Mouse (Mus musculus) intestine, postnatal 0 days (tissue): ENCODE measurements around the gene Rnf144b. TPM values are rescaled to one million over a fixed set of nuclear protein-coding genes. Genes with fewer than 3 reads are reported as not detected.
A peak's percentile ranks its signal among the peaks of the same experiment; 100 is the strongest.

Source experiments
- ATAC-seq: fragments of 200-750 bp; cut with Nextera tagmentation; 2 replicates; pipeline ENCODE4 v1.8.0; 2017; ENCODE audit warnings: mild to moderate bottlenecking, moderate TSS enrichment, moderate library complexity
- H3K27ac ChIP-seq: fragments of 300-500 bp; sonication (generic); 2 replicates; pipeline ENCODE4 v1.5.1; 2014; ENCODE audit warnings: mild to moderate bottlenecking, low read depth, low read length, moderate library complexity
- H3K27me3 ChIP-seq: fragments of 300-500 bp; sonication (generic); replicated peaks from 2 replicates; pipeline ENCODE4 v1.6.1; 2014; ENCODE audit warnings: low read length, mixed read lengths; ENCODE audit not compliant: control insufficient read depth, insufficient read depth
- H3K36me3 ChIP-seq: fragments of 300-500 bp; sonication (generic); 2 replicates; pipeline ENCODE4 v1.6.1; 2014; ENCODE audit warnings: mild to moderate bottlenecking, moderate library complexity; ENCODE audit not compliant: control insufficient read depth, insufficient read depth
- H3K4me1 ChIP-seq: fragments of 300-500 bp; sonication (generic); replicated peaks from 2 replicates; pipeline ENCODE4 v1.6.1; 2014; ENCODE audit warnings: antibody characterized with exemption, low read length, mixed read lengths; ENCODE audit not compliant: control insufficient read depth, insufficient read depth
- H3K4me2 ChIP-seq: fragments of 300-500 bp; sonication (generic); replicated peaks from 2 replicates; pipeline ENCODE4 v1.6.1; 2014; ENCODE audit warnings: low read depth, mild to moderate bottlenecking, moderate library complexity
- H3K4me3 ChIP-seq: fragments of 300-500 bp; sonication (generic); 2 replicates; pipeline ENCODE4 v1.5.1; 2014; ENCODE audit warnings: low read depth, low read length
- H3K9ac ChIP-seq: fragments of 300-500 bp; sonication (generic); 2 replicates; pipeline ENCODE4 v1.6.1; 2014; ENCODE audit warnings: mild to moderate bottlenecking, low read depth, low read length
- H3K9me3 ChIP-seq: fragments of 300-500 bp; sonication (generic); 2 replicates; pipeline ENCODE4 v1.6.1; 2016; ENCODE audit warnings: mixed run types; ENCODE audit not compliant: control insufficient read depth
- CTCF ChIP-seq: sonication (generic); IDR thresholded peaks from 2 replicates; pipeline ENCODE4 v1.5.1; 2016; ENCODE audit warnings: low read depth, mild to moderate bottlenecking, control low read depth, antibody characterized with exemption, moderate library complexity
- WGBS: fragments of 180-500 bp; shearing (Covaris S2); extraction: QIAGEN DNeasy Blood & Tissue Kit; methylation state at CpG from one replicate; pipeline ENCODE4 v1.1.7; 2014; 5-methylcytosine and 5-hydroxymethylcytosine counted together
- polyA plus RNA-seq: library from polyadenylated mRNA; unstranded; fragments of >200 nt; fragmentation: Nextera tagmentation; extraction: Ambion mirVana; gene quantifications from 2 replicates; pipeline ENCODE4 v1.2.1, GENCODE M21; 2015

Rnf144b gene
- polyA plus RNA-seq, 1 experiment from 2014 or later: 1.7 TPM

DNA sequence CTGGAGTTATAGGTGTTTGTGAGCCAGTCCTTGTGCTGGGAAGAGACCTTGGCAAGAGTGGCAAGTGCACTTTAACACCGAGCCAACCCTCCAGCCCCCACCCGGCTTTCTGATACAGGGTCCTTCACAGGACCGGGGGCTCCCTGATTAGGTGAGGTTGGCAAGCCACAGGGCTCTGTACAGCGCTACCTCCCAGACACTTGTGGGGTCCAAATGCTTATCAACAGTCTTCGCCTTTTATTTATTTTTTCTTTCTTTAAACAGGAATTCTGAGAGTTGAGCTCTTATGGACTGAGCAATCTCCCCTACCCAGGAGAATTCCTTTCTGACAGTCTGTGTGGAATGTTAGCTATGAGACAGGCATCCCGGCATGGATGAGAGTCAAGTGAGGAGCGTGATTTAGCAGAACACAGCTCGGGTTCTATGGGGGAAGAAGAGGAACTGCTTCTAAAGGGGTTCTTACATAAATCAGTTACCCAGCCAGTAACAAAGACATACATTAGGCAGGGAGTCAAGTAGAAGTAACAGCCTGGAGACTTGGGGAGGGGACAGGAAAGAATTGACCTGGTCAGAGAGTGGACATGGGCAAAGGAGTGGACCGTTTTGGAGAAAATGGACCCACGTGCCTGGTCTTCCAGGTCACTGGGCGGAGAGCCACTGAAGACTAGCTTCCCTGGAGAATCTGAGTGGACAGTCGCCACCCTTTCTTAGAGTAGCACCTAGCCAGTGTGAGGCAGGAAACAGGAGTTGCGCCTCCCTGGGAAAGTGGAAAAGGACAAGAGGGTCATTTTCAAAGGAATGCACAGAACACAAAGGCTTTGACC lies 154.8 kb downstream of the Rnf144b start:
- Histone ChIP-seq H3K9ac (no peak overlapping the region), H3K4me2 (no peak overlapping the region), H3K4me3 (no peak overlapping the region), H3K27ac (no peak overlapping the region), H3K36me3 (no peaks in the 10 kb centered on the region), H3K9me3 (no peaks in the 10 kb centered on the region), H3K27me3 (no peaks in the 10 kb centered on the region), H3K4me1 (peaks cover 3% of the 10 kb centered on the region; the same call in 1 of the 2 replicates)
- WGBS: 32% methylated on average over 13 of the region's 13 CpGs
- ATAC-seq: no peak
- TF ChIP-seq CTCF: no peak

DNA sequence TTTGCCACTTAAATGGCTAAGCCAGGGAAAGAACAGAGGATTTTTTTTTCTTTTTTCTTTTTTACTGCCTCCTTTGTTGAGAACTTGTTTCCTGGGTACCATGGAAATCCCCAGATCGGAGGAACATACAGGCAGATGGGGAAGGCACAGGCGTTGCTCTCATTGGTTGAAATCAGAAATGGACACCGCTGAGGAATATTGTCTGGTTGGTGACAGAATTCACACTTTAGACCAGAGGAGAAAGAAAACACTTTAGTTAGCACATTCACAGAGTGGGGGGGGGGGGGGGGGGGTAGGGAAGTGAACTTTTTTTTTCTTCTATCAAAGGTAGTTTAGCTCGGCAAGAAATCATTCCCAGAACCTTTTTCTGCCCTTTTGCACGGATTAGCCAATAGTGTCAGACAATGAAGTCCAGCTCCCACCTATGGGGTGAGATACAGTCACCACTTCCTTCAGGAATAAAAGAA lies 155.4 kb downstream of the Rnf144b start:
- WGBS: 48% methylated on average over 5 of the region's 5 CpGs
- Histone ChIP-seq H3K9ac (no peak overlapping the region), H3K4me1 (peaks cover 3% of the 10 kb centered on the region; the same call in 1 of the 2 replicates), H3K27me3 (no peaks in the 10 kb centered on the region), H3K36me3 (no peaks in the 10 kb centered on the region), H3K9me3 (0 out of 2 replicates have a peak, but pooled peaks cover 3% of the 10 kb centered on the region), H3K4me2 (no peak overlapping the region), H3K4me3 (no peak overlapping the region), H3K27ac (no peak overlapping the region)
- TF ChIP-seq CTCF: no peak
- ATAC-seq: no peak

- H3K4me3 ChIP-seq: no peak overlapping the region
- no peaks in the 10 kb centered on the region; the same call in 1 of the 2 replicates for H3K4me1 ChIP-seq
- H3K27me3 ChIP-seq: no peaks in the 10 kb centered on the region
- no peaks in the 10 kb centered on the region for H3K36me3 ChIP-seq
- ATAC-seq: no peak
- WGBS: 75% methylated on average over 3 of the region's 3 CpGs
- H3K4me2 ChIP-seq: no peak overlapping the region
- H3K9me3 ChIP-seq: 0 out of 2 replicates have a peak, but pooled peaks cover 3% of the 10 kb centered on the region
- no peak overlapping the region for H3K9ac ChIP-seq
- no peak for TF ChIP-seq CTCF
- no peak overlapping the region for H3K27ac ChIP-seq
Measured at GRCm38 (mm10) chr13:47282221-47282620, 159.8 kb downstream of the Rnf144b start.

DNA sequence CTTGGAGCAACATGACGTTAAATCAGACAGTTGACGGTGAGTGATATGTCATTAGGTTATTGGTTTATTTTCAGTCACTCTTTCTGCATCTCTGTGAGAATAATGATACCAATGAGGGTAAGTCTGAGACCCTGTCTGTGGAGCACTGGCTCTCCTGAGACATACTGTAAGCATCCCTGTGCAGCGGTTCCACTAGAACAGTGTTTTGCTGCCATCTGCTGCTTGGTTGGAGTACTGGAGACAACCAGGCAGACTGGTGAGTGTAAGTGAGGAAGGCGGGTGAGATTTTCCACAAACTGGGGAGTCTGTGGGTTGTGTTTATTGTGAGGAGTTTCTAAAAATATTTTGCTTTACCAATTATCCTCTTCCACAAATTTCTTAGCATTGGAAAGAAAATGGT lies 166.0 kb downstream of the Rnf144b start:
- ATAC-seq: no peak
- no peaks in the 10 kb centered on the region for H3K9me3 ChIP-seq
- no peak overlapping the region for H3K4me2 ChIP-seq
- H3K27me3 ChIP-seq: no peaks in the 10 kb centered on the region
- H3K27ac ChIP-seq: no peak overlapping the region
- H3K4me3 ChIP-seq: no peak overlapping the region
- WGBS: 48% methylated on average over 4 of the region's 4 CpGs
- H3K9ac ChIP-seq: no peak overlapping the region
- H3K4me1 ChIP-seq: no peaks in the 10 kb centered on the region
- H3K36me3 ChIP-seq: no peaks in the 10 kb centered on the region
- peak; percentile 95 for TF ChIP-seq CTCF

GRCm38 (mm10) chr13:47296465-47296864 lies 174.0 kb downstream of the Rnf144b start:
- Histone ChIP-seq H3K4me2 (no peak overlapping the region), H3K27me3 (no peaks in the 10 kb centered on the region), H3K9ac (no peak overlapping the region), H3K4me3 (no peak overlapping the region), H3K27ac (no peak overlapping the region), H3K36me3 (no peaks in the 10 kb centered on the region), H3K9me3 (no peaks in the 10 kb centered on the region), H3K4me1 (no peaks in the 10 kb centered on the region)
- WGBS: 80% methylated on average over 8 of the region's 8 CpGs
- ATAC-seq: no peak
- no peak for TF ChIP-seq CTCF

Other genes starting within 250 kb of the Rnf144b start
- gene Kif13a, start 192.8 kb upstream of the Rnf144b start, polyA plus RNA-seq: 11.3 and 12.3 TPM in 2 replicates
- gene Nhlrc1, start 107.8 kb upstream of the Rnf144b start, polyA plus RNA-seq: 2.1 and 2.4 TPM in 2 replicates
- 6.7 and 7.2 TPM in 2 replicates for gene Kdm1b, start 79.2 kb upstream of the Rnf144b start, polyA plus RNA-seq
- gene Tpmt, start 77.9 kb upstream of the Rnf144b start, polyA plus RNA-seq: 21.6 and 21.9 TPM in 2 replicates
- gene Dek, start 16.5 kb upstream of the Rnf144b start, polyA plus RNA-seq: 115 and 120 TPM in 2 replicates